Mouse (Mus musculus) midbrain, embryonic 15.5 days (tissue): ENCODE measurements around the gene Snap29. TPM values are rescaled to one million over a fixed set of nuclear protein-coding genes. Genes with fewer than 3 reads are reported as not detected.

Experiments
- ATAC-seq: fragments of 200-750 bp; cut with Nextera tagmentation; replicated peaks from 2 replicates; pipeline ENCODE4 v1.8.0; 2017; ENCODE audit warnings: moderate TSS enrichment
- H3K27ac ChIP-seq: fragments of 300-500 bp; sonication (generic); 2 replicates; pipeline ENCODE4 v1.5.1; 2015; ENCODE audit warnings: mild to moderate bottlenecking, inconsistent platforms
- H3K27me3 ChIP-seq: fragments of 300-500 bp; sonication (generic); replicated peaks from 2 replicates; pipeline ENCODE4 v1.6.1; 2015; ENCODE audit warnings: inconsistent platforms
- H3K36me3 ChIP-seq: fragments of 300-500 bp; sonication (generic); replicated peaks from 2 replicates; pipeline ENCODE4 v1.6.1; 2015; ENCODE audit warnings: inconsistent platforms
- H3K4me1 ChIP-seq: fragments of 300-500 bp; sonication (generic); 2 replicates; pipeline ENCODE4 v1.6.1; 2015; ENCODE audit warnings: inconsistent platforms
- H3K4me2 ChIP-seq: fragments of 300-500 bp; sonication (generic); 2 replicates; pipeline ENCODE4 v1.6.1; 2015; ENCODE audit warnings: inconsistent platforms, mild to moderate bottlenecking, moderate library complexity
- H3K4me3 ChIP-seq: fragments of 300-500 bp; sonication (generic); 2 replicates; pipeline ENCODE4 v1.5.1; 2015; ENCODE audit warnings: mild to moderate bottlenecking, inconsistent platforms
- H3K9ac ChIP-seq: fragments of 300-500 bp; sonication (generic); 2 replicates; pipeline ENCODE4 v1.6.1; 2015; ENCODE audit warnings: mild to moderate bottlenecking, inconsistent platforms
- H3K9me3 ChIP-seq: fragments of 300-500 bp; sonication (generic); 2 replicates; pipeline ENCODE4 v1.6.1; 2016; ENCODE audit warnings: inconsistent platforms
- whole genome bisulfite sequencing: fragments of 180-500 bp; shearing (Covaris S2); methylation state at CpG from one replicate; pipeline ENCODE4 v1.1.7; 2015; ENCODE audit warnings: mixed read lengths; 5-methylcytosine and 5-hydroxymethylcytosine counted together
- polyA plus RNA-seq: library from polyadenylated mRNA; unstranded; fragments of >200 nt; fragmentation: Nextera tagmentation; extraction: Ambion mirVana; gene quantifications from 2 replicates; pipeline ENCODE4 v1.2.1, GENCODE M21; 2015

The Snap29 gene
- polyA plus RNA-seq, 1 experiment from 2014 or later, result 24.5 TPM

- ATAC-seq, result no peak
- no peak overlapping the region for H3K4me3 ChIP-seq
- H3K9ac ChIP-seq, result no peak overlapping the region
- 87% methylated on average over 2 of the region's 2 CpGs for WGBS
- peaks cover 12% of the 10 kb centered on the region; the same call in 1 of the 2 replicates for H3K36me3 ChIP-seq
- no peaks in the 10 kb centered on the region for H3K4me1 ChIP-seq
- no peak overlapping the region for H3K27ac ChIP-seq
- no peak overlapping the region for H3K4me2 ChIP-seq
- no peaks in the 10 kb centered on the region for H3K9me3 ChIP-seq
- H3K27me3 ChIP-seq, result no peaks in the 10 kb centered on the region
These were observed 26.8 kb downstream of the Snap29 start for GRCm38 (mm10) chr16:17432576-17432975.

- H3K4me3 ChIP-seq, result peak within 1 kb of the TSS; percentile 86
- ATAC-seq, result peak; percentile 96
- peak within 1 kb of the TSS; percentile 91 for H3K4me2 ChIP-seq
- no peaks in the 10 kb centered on the region for H3K9me3 ChIP-seq
- H3K27me3 ChIP-seq, result no peaks in the 10 kb centered on the region
- H3K27ac ChIP-seq, result peak within 1 kb of the TSS; percentile 97
- H3K9ac ChIP-seq, result peak within 1 kb of the TSS; percentile 92
- H3K36me3 ChIP-seq, result no peaks in the 10 kb centered on the region
- WGBS, result under 1% methylated on average over 61 of the region's 63 CpGs
- H3K4me1 ChIP-seq, result peaks cover 29% of the 10 kb centered on the region
These were observed 46.0 kb downstream of the Snap29 start, which contains the start of gene Crkl for GRCm38 (mm10) chr16:17451541-17452372. Gene Crkl (plus strand): TSS chr16:17451987.

DNA sequence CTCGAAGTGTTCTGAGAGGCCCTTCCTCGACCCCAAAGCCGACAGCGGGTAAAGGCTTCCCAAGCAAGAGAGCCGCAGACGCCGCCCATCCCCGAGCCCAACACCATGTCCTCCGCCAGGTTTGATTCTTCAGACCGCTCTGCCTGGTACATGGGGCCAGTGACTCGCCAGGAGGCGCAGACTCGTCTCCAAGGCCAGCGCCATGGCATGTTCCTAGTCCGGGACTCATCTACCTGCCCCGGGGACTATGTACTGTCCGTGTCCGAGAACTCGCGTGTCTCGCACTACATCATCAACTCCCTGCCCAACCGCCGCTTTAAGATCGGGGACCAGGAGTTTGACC lies 46.6 kb downstream of the Snap29 start:
- Histone ChIP-seq H3K27me3 (no peaks in the 10 kb centered on the region), H3K36me3 (no peaks in the 10 kb centered on the region), H3K4me2 (peak overlapping the region; percentile 91), H3K27ac (peak overlapping the region; percentile 97), H3K4me1 (peaks cover 29% of the 10 kb centered on the region), H3K9me3 (no peaks in the 10 kb centered on the region), H3K4me3 (peak overlapping the region; percentile 86), H3K9ac (peak overlapping the region; percentile 92)
- peak; percentile 68 for ATAC-seq
- WGBS, result under 1% methylated on average over 24 of the region's 24 CpGs

GRCm38 (mm10) chr16:17456901-17457300 lies 51.1 kb downstream of the Snap29 start:
- H3K4me2 ChIP-seq, result no peak overlapping the region
- 100% methylated on average over 1 of the region's 1 CpGs for WGBS

DNA sequence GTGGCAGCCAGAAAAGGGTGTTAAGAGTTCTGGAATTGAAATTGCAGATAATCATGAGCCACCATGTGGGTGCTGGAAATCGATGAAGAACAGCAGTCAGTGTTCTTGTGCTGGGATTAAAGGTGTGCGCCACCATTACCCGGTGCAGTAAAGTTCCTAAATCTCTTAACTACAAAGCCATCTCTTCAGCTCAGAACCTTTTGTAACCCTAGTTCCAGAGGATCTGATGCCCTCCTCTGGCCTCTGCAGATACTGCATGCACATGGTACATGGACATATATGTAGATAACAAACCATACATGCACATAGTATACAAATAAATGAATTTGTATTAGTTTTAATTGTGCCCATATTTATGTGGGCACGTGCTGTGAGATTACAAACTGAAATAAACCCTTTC lies 54.5 kb downstream of the Snap29 start:
- Histone ChIP-seq H3K4me3 (no peak overlapping the region), H3K4me2 (no peak overlapping the region), H3K9ac (no peak overlapping the region), H3K27me3 (no peaks in the 10 kb centered on the region), H3K27ac (no peak overlapping the region), H3K9me3 (no peaks in the 10 kb centered on the region), H3K4me1 (peaks cover 13% of the 10 kb centered on the region), H3K36me3 (peaks cover 11% of the 10 kb centered on the region; the same call in 1 of the 2 replicates)
- 92% methylated on average over 4 of the region's 4 CpGs for WGBS
- ATAC-seq, result no peak

More at GRCm38 (mm10) chr16:17456901-17457300, 51.1 kb downstream of the Snap29 start:
- Histone ChIP-seq H3K4me1 (peaks cover 27% of the 10 kb centered on the region), H3K9ac (no peak overlapping the region), H3K36me3 (peaks cover 11% of the 10 kb centered on the region; the same call in 1 of the 2 replicates), H3K27me3 (no peaks in the 10 kb centered on the region), H3K9me3 (no peaks in the 10 kb centered on the region), H3K4me3 (no peak overlapping the region), H3K27ac (no peak overlapping the region)
- ATAC-seq, result no peak

- WGBS, result 98% methylated on average over 1 of the region's 1 CpGs
- ATAC-seq, result no peak
- Histone ChIP-seq H3K27me3 (no peaks in the 10 kb centered on the region), H3K9me3 (no peaks in the 10 kb centered on the region), H3K4me1 (peaks cover 3% of the 10 kb centered on the region; the same call in 1 of the 2 replicates), H3K36me3 (peaks cover 11% of the 10 kb centered on the region; the same call in 1 of the 2 replicates), H3K4me2 (no peak overlapping the region), H3K27ac (no peak overlapping the region), H3K4me3 (no peak overlapping the region), H3K9ac (no peak overlapping the region)
These were observed 55.8 kb downstream of the Snap29 start for GRCm38 (mm10) chr16:17461596-17461995.

GRCm38 (mm10) chr16:17463184-17463583 lies 57.4 kb downstream of the Snap29 start:
- H3K9ac ChIP-seq, result no peak overlapping the region
- no peaks in the 10 kb centered on the region for H3K9me3 ChIP-seq
- no peak overlapping the region for H3K4me2 ChIP-seq
- ATAC-seq, result no peak
- H3K4me1 ChIP-seq, result 0 out of 2 replicates have a peak, but pooled peaks cover 3% of the 10 kb centered on the region
- H3K36me3 ChIP-seq, result peaks cover 11% of the 10 kb centered on the region; the same call in 1 of the 2 replicates
- H3K4me3 ChIP-seq, result no peak overlapping the region
- H3K27ac ChIP-seq, result no peak overlapping the region
- H3K27me3 ChIP-seq, result no peaks in the 10 kb centered on the region
- 81% methylated on average over 2 of the region's 2 CpGs for WGBS

- Histone ChIP-seq H3K4me3 (no peak overlapping the region), H3K9ac (no peak overlapping the region), H3K9me3 (no peaks in the 10 kb centered on the region), H3K4me2 (no peak overlapping the region), H3K36me3 (peaks cover 5% of the 10 kb centered on the region; the same call in 1 of the 2 replicates), H3K27me3 (no peaks in the 10 kb centered on the region), H3K27ac (no peak overlapping the region), H3K4me1 (no peaks in the 10 kb centered on the region)
- 93% methylated on average over 4 of the region's 4 CpGs for WGBS
- no peak for ATAC-seq
These were observed 61.3 kb downstream of the Snap29 start for GRCm38 (mm10) chr16:17466875-17467663.

GRCm38 (mm10) chr16:17472498-17472897 lies 66.7 kb downstream of the Snap29 start:
- Histone ChIP-seq H3K27me3 (no peaks in the 10 kb centered on the region), H3K4me3 (no peak overlapping the region), H3K36me3 (peaks cover 5% of the 10 kb centered on the region; the same call in 1 of the 2 replicates), H3K9me3 (no peaks in the 10 kb centered on the region), H3K4me1 (peaks cover 8% of the 10 kb centered on the region), H3K4me2 (no peak overlapping the region), H3K27ac (no peak overlapping the region), H3K9ac (no peak overlapping the region)
- WGBS, result 89% methylated on average over 6 of the region's 6 CpGs
- ATAC-seq, result no peak

- H3K9me3 ChIP-seq, result no peaks in the 10 kb centered on the region
- no peaks in the 10 kb centered on the region for H3K27me3 ChIP-seq
- peaks cover 5% of the 10 kb centered on the region; the same call in 1 of the 2 replicates for H3K36me3 ChIP-seq
- H3K9ac ChIP-seq, result no peak overlapping the region
- H3K4me2 ChIP-seq, result no peak overlapping the region
- H3K27ac ChIP-seq, result no peak overlapping the region
- peaks cover 22% of the 10 kb centered on the region for H3K4me1 ChIP-seq
- no peak overlapping the region for H3K4me3 ChIP-seq
- ATAC-seq, result no peak
These were observed 68.3 kb downstream of the Snap29 start for GRCm38 (mm10) chr16:17474091-17474490.

- ATAC-seq, result no peak
- WGBS, result 90% methylated on average over 2 of the region's 2 CpGs
- Histone ChIP-seq H3K36me3 (peaks cover 4% of the 10 kb centered on the region; the same call in 1 of the 2 replicates), H3K4me1 (peaks cover 22% of the 10 kb centered on the region), H3K9ac (no peak overlapping the region), H3K4me3 (no peak overlapping the region), H3K27me3 (no peaks in the 10 kb centered on the region), H3K4me2 (no peak overlapping the region), H3K9me3 (no peaks in the 10 kb centered on the region), H3K27ac (no peak overlapping the region)
These were observed 69.0 kb downstream of the Snap29 start for GRCm38 (mm10) chr16:17474761-17475160.

- Histone ChIP-seq H3K9ac (no peak overlapping the region), H3K36me3 (no peaks in the 10 kb centered on the region), H3K4me1 (peaks cover 22% of the 10 kb centered on the region), H3K27ac (no peak overlapping the region), H3K27me3 (no peaks in the 10 kb centered on the region), H3K4me3 (no peak overlapping the region), H3K9me3 (no peaks in the 10 kb centered on the region), H3K4me2 (no peak overlapping the region)
- ATAC-seq, result no peak
- 92% methylated on average over 4 of the region's 4 CpGs for WGBS
These were observed 69.5 kb downstream of the Snap29 start for GRCm38 (mm10) chr16:17475326-17475725.
